Mouse (Mus musculus) heart, adult 11 months (tissue): ENCODE measurements around the gene Myo15.

Experiments
- DNase-seq: peaks from one replicate; pipeline ENCODE4 v3.0.0; 2022

Gene Myo15

DNA sequence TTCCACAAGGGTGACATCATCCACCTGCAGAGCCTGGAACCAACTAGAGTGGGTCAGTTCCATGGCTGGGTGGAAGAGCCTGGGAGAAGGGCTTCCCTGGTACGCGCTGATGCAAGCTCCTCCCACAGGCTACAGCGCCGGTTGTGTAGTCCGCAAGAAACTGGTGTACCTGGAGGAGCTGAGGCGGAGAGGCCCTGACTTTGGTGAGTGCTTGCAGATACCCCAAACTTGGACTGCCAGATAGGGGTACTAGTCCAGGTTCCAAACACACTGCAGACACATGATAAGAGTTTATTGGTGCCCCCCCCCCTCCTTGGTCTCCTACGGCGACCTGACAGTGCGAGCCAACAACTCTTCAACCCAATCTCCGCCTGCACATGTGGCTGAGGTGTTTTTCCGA, 39.8 kb downstream of the Myo15 start:
- no peak for DNase-seq

GRCm38 (mm10) chr11:60509500-60509899, 40.4 kb downstream of the Myo15 start:
- no peak for DNase-seq

DNA sequence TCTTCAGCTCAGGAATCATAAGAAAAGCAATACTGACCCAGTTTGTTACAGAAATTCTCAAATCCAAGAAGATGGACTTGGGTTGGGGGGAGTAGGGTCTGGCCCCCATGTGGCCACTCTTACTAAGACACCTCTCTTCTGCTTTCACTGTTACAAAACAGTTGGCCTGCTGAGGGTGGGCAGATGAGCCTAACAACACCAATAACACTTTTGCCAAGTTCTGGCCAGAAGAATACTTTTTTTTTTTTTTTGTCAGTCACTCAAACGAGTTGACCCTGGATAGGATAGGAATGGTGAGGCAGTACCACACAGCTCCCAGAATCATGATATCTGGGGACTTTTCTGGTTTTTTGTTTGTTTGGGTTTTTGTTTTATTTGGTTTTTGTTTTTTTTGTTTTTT, 42.8 kb downstream of the Myo15 start:
- no peak for DNase-seq

DNA sequence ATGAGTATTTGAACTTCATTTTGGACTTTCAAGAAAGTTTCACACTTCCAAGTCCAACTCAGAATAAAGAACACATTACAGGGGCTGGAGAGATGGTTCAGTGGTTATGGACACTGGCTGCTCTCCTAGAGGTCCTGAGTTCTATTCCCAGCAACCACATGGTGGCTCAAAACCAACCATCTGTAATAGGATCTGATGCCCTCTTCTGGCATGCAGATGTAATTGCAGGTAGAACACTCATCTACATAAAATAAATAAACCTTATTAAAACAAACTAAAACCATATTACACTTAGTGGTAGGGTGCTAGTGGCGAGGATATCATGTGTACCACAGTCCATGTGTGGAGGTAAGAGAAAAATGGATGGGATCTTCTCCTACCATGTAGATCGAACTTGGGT, 43.4 kb downstream of the Myo15 start:
- no peak for DNase-seq

- no peak for DNase-seq
Measured at GRCm38 (mm10) chr11:60514941-60515340, 45.8 kb downstream of the Myo15 start.

DNA sequence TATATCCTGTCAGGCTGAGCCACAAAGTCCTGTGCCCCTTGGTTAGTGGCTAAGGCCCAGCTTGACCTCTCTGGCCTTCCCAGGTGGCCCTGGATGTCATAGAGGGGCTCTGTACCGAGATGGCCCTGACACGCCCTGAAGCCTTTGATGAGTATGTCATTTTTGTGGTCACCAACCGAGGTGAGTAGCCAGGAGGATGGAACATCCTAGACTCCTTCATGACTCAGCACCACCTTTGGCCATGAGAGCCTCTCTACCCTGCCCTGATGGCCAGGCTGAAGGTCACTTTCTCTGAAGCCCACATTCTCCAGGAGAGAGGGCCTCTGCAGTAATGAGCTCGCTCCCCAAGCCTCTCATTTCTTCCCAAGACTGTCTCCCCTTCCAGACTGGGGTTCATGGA, 49.2 kb downstream of the Myo15 start:
- no peak for DNase-seq

DNA sequence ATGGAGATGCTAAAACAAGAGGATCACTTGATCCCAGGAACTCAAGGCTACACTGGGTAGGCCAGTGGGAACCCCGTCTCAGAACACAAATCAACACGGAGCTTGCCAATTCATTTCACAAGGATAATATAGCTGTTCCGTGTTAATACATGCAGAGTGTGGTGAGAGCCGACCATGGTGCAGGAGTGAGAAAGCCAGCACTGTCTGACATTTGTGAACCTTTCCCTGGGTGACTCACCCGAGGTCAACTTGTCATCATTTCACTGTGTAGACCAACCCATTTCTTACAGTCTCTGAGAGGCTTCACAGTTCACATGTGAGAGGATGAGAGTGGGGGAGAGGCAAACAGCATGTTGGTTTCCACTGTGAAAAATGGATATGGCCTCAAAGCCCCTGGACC, 52.9 kb downstream of the Myo15 start:
- no peak for DNase-seq

- no peak for DNase-seq
Measured at GRCm38 (mm10) chr11:60522661-60523365, 53.7 kb downstream of the Myo15 start.

DNA sequence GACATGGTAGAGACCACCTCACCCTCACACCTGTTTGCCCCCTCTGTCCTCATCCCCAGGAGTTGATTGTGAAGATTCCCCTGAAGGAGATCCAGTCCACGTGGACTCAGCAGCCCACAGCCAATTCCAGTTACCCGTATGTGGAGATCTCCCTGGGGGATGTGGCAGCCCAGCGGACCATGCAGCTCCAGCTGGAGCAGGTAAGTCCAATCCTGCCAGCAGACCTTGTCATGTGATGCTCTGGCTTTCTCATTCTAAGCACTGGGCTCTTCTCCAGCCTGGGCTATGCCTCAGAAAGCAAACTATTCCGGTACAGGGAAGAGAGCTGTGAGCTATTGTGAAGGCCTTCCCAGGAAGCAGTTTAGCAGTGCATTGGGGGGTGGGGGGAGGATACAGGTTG, 57.3 kb downstream of the Myo15 start:
- DNase-seq, result no peak

GRCm38 (mm10) chr11:60535676-60536075, 66.5 kb downstream of the Myo15 start:
- DNase-seq, result no peak

DNA sequence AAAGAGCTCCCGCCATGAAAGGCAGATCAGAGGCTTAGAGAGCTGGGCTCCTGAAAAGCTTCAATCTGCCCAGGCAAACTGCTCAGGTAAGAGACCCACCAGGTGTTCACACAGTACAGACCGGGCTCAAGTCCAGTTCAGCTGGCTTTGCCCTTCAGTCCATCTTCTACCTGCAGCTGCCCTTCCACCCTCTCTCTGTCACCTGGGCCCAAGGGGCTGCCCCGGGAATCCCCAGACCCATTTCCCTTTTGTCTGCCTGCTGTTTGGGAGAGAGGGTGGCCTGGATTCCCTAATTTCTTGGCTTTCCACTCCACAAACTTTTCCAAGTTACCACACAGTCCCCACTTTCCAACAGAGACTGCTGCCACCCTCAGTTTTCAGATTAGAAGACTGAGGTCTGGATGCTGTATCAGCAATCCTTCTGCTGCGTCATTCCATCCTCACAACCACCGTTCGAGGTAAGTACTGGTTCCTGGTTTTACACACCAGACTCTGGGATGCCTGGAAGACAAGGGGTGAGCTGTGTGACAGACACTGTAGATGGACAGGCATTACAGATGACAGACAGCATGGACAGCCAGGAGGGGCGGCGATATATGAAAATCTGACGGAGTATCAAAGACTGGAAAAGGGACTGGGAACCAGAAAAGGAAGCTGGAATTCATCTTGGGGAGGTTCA, 67.2 kb downstream of the Myo15 start, which contains the start of gene Alkbh5:
Alkbh5 (plus strand) TSS at position 202 of the 679 bp plus-strand sequence.
- DNase-seq, result peak; percentile 94

GRCm38 (mm10) chr11:60536859-60537467, 67.8 kb downstream of the Myo15 start:
- peak; percentile 99 for DNase-seq

- DNase-seq, result peak; percentile 100
Measured at GRCm38 (mm10) chr11:60537468-60538347, 68.6 kb downstream of the Myo15 start.

- peak; percentile 95 for DNase-seq
Measured at GRCm38 (mm10) chr11:60538371-60539281, 69.5 kb downstream of the Myo15 start.

- DNase-seq, result no peak
Measured at GRCm38 (mm10) chr11:60539540-60539939, 70.4 kb downstream of the Myo15 start.

- peak; percentile 92 for DNase-seq
Measured at GRCm38 (mm10) chr11:60540002-60540610, 71.0 kb downstream of the Myo15 start.

DNA sequence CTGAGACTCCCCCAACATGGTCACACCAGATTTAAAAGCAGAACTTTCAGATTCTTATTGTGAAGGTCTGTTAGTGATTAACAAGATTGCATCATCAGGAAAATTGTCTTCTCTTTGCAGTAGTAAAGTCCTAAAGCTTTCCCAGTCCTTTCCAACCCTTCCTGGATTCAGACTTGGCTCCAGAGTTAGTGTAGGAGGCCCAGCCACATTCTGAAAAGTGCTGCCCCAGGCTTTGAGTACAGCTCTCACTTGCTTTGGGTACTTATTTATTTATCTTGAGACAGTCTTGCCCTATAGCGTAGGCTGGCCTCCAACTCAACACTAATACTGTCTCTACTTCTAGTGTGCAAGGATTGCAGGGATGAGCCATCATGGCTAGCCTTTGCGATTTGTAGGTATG, 71.6 kb downstream of the Myo15 start:
- DNase-seq, result peak; percentile 84

DNA sequence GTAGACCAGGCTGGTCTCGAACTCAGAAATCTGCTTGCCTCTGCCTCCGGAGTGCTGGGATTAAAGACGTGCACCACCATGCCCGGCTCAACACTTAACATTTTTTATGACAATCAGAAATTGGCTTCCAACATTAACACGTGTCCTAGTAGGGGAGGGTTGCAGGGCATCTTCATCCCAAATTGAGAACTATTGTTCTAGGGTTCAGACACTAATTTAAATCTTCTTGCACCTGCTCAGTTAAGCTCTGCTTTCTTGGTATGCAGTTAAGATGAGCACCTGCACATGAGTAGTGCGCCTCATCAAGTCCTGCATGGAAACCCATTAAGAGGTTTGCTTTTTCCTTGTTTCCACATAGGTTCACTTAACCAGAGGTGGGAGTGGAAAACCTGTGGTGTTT, 72.7 kb downstream of the Myo15 start:
- DNase-seq, result peak; percentile 54

GRCm38 (mm10) chr11:60543211-60543610, 74.1 kb downstream of the Myo15 start:
- DNase-seq, result peak; percentile 85

DNA sequence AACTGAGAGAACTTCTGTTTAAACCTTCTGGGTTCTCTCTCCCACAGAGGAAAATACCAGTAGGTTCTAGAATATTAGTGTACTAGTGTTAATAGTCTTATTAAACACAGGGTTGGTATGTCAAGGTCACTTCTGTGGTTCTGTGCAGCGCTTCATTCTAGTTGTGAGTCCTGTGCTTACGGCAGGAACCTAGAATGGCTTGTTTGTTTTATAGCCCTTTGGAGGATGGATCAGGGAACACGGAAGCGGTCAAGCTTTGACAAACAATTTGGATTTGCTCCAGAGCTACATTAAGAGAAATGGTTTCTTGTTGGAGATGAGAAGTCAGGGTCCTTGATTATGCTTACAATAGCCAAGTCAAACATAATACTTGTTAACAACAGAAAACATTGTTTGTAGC, 76.3 kb downstream of the Myo15 start:
- DNase-seq, result peak; percentile 84

DNA sequence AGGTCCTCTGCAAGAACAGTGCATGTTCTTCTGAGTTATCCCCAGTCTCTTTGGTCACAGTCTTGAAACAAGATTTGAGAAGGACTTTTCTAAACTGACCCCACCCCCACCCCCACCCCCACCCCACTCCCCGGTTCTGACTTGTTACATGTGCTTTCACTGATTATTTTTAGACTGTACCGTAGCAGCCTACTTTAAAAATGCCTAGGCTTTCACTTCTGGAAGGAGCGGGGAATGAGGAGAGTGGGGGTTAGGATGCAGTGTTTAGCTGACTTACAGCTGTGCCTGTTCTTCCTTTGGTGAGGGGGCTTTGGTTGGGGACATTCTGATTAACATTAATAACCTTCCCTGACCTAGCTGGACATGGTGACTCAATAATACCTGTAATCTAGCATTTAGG, 79.0 kb downstream of the Myo15 start:
- DNase-seq, result peak; percentile 45

GRCm38 (mm10) chr11:60553091-60553490, 84.0 kb downstream of the Myo15 start:
- peak; percentile 73 for DNase-seq
